Mouse (Mus musculus) adrenal gland, postnatal 10 days (tissue): ENCODE measurements around the gene Frmd4b. TPM values are rescaled to one million over a fixed set of nuclear protein-coding genes. Genes with fewer than 3 reads are reported as not detected.
"Not testable (repeated sequence)": the region's sequence is repeated elsewhere in the genome, so short reads cannot be mapped to it uniquely, and the experiment has no call there.

Source experiments
- DNase-seq: peaks from one replicate; pipeline ENCODE4 v3.0.0; 2021; ENCODE audit warnings: mixed read lengths
- total RNA-seq, 2 experiments: library from RNA; stranded (reverse); gene quantifications; 2 replicates each; pipeline ENCODE4 v1.2.3; 2021

Frmd4b gene
- total RNA-seq, 2 experiments from 2014 or later, result 20.0 to 27.9 TPM

DNA sequence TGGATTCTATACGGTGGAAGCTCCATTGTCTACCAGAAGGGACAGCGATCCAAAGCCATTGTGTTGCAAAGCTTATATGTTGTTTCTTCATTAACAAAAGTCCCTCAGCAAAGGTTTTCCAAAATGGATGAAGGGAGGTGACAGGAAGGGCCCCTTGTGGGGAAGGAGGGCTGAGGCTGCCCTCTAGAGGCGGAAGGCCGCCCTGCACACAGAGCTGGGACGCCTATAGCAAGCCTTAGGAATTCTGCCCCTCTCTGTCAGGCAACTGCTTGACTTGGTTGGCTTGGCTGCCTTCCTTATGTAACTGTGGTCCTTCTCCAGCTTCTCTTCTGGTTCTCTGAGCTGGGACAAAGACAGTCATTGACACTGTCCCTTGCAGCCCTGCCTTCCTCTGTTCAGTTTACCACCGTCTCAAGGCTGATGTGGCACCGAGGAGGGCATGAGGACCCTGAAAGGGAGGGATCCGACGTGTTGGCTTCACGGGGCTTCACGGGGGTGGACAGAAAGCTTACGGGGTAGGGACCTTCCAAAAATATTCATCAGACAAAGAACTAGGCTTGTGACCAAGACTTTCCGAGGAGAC lies 200.3 kb downstream of the Frmd4b start:
- DNase-seq, result peak; percentile 87

- DNase-seq, result not testable (repeated sequence)
Measured at GRCm38 (mm10) chr6:97415578-97415977, 201.8 kb downstream of the Frmd4b start.

- DNase-seq, result no peak
Measured at GRCm38 (mm10) chr6:97413453-97413852, 203.9 kb downstream of the Frmd4b start.

DNA sequence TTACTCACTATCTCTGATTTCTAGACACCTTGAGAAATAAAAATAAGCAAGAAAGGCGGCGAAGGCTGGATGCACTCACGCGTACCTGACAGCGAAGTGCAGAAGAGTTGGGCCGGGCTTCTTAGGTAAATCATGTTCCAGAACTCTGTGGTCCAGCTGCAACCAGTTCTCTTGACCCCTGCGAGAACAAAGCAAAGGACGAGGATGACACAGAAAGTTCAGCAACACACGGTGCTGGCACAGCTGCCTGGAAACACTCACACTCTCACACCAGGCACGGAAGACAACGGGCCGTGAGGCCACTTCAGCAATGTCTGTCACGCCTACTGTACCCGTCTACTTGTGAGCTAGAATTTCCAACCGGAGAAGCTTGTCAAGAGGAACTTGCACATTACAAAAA lies 204.9 kb downstream of the Frmd4b start:
- no peak for DNase-seq

- DNase-seq, result no peak
Measured at GRCm38 (mm10) chr6:97411327-97411726, 206.0 kb downstream of the Frmd4b start.

DNA sequence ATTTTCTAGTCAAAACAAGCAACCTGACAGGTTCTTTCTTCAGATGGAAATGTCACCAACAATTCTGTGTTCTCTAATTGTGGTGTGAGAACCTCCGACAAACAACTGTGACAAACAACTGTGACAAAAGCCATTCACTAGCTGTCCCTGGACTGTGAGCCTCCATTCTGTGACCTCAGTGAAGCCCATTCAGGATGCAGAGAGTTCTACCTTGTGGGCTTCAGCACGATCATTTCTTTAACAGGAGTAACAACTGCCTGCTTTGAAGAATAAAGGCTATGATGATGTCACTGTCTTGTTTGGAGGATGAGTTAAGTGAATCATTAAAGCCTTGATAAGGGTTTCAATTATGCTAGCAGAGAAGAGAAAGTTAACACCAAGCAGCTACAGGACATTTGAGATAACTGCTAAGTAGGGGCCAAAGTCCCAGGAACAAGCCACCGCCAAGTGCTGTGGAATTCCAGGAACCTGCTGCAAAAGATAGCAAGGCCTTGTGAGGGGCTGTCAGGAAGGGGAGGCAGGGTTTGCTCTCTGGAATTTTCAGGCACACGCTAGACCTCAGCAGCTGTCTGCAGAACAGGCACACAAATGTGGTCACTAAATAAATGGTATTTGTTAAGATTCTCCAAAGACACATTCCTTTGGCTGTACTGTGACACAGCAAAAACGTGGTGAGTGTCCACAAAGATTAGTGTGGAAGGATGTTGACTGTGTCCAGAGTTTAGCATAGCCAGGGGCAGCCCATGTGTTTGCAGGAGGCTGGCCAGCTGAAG lies 207.7 kb downstream of the Frmd4b start:
- DNase-seq, result no peak

- DNase-seq, result no peak
Measured at GRCm38 (mm10) chr6:97407914-97408313, 209.4 kb downstream of the Frmd4b start.

DNA sequence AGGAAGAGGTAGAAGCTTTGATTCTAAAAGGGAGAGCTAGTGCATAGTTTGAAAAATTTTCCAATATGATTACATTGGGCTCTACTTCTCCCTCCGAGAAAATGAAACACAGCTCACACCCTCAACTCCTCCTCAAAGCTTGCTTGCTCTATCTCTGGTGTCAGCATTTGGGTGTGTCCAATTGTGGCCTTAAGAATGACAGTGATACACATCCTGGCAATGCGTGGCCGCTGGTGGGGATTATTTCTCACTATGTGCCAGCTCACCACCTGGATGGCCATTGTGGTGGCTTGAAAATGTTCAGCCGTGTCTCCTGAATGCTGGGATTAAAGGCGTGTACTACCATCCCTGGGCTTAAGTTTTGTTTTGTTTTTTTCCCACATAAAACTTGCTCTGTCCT lies 209.9 kb downstream of the Frmd4b start:
- no peak for DNase-seq

DNA sequence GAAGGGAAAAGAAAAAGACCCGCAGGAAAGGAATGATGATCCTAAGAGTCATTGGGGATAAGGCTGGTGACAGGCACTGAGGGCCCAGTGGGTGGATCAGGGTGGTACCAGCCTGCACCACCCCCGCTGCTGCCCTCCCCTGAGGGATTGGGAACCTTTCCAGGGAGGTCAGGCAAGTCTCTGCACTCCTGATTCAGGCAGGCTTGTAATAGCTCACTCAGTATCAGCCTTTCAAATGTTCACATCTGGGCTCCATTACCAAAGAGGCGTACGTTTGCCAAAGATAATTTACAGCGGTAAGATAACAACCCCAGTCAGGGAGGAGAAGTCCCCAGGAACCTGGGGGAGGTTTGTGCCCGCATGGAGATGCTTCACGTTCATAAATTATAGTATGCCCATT lies 212.0 kb downstream of the Frmd4b start:
- no peak for DNase-seq

- DNase-seq, result no peak
Measured at GRCm38 (mm10) chr6:97402822-97403472, 214.4 kb downstream of the Frmd4b start.

DNA sequence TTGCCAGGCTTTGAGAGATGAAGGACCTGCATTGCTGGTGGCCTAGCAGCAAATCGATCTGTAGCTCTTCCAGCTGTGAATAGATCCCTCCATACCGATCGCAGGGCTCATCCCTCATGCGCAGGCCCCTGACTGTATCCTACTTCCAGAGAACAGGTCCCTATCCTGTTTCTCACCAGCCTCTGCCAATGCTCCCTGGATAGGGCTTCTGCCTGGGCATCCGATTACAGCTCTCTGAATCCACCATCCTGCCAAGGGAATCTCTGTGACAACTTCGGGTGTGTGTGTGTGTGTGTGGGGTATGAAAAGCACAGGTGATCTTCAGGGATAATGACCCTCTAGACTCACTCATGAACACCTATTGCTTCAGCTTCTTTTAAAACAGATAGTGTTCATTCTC lies 216.9 kb downstream of the Frmd4b start:
- no peak for DNase-seq

DNA sequence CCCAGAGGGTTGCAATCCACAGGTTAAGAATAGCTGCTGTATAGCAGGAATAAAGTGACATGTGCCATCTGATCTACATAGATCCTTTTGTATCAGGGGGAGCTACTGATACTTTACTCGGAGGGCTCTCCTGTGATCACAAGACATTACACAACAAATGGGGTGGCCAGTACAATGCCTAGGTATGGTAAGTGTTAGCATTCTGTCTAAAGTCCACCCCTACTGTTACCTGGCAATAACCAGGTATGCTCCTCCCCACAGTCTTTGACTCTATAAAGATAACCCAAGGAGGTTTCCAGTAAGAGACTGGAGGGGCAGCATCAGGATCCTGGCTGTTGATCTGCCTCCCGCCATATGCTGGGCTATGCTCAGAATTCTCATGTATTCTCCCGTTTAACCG lies 219.4 kb downstream of the Frmd4b start:
- DNase-seq, result no peak

GRCm38 (mm10) chr6:97396957-97397354 lies 220.4 kb downstream of the Frmd4b start:
- no peak for DNase-seq

DNA sequence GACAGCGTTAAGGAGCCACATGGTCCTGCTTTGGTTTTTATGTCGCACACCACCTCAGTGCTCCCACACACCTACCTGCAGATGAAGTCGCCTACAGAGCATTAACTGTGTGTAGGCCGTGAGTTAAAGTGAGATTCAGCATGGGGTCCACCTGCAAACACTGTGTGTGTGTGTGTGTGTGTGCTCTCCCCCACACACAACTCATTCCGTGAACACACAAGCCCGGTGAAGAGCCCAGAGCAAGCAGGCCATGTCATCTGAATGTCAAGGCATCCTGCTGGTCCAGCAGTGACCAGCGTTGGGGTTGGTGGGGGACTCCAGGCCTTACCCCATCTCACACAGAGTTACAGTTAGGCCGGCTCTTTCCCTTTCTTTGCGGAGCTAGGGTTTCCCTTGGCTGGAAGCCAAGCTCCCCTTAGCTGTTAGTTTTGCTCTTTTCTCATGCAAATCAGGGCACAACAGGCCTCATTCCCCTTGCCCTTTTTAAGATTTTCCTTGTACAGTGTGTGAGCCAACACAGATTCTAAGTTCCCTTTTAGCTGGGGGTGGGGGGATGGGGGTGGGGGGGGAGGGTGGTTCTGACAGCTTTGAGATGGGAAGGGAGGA lies 220.9 kb downstream of the Frmd4b start:
- peak; percentile 35 for DNase-seq

DNA sequence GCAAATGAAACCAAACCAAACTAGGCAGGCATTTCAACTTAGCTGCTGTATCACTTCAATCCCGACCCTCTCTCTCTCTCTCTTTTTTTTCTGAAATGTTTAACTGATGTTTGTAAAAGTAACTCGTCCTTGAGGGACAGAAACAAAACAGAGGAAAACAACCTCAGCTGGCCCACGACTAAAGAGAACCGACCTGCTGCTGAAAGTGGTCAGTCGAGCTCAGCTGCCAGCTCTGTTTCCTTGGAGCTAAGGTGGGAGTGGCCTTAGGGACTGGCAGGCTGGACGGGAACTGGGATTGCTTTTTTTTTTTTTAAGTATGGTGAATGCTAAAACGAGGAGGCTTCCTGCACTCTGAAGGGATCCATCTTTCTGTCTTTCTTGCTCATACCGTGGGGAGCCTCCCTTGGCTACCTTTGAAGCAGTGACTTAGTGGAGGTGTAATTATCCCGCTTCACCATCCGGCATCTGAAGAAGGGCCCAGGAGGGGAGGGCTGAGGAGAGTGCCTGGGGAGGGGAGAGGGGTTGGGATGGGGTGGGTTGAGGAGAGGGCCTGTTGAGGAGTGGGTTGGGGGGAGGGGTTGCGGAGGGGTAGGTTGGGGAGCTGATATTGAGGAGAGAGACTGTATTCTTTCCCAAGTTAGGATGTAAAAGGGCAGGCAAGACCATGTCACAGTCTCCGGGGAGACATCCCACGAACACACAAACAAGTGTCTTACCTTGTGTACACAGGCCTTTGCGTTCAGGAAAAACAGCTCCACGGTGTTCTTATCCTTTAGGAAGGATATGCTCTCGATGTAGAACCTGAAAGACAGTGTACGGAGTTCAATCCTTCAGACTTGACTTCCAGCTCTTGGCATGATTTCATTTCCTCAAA lies 221.6 kb downstream of the Frmd4b start:
- peak; percentile 66 for DNase-seq

DNA sequence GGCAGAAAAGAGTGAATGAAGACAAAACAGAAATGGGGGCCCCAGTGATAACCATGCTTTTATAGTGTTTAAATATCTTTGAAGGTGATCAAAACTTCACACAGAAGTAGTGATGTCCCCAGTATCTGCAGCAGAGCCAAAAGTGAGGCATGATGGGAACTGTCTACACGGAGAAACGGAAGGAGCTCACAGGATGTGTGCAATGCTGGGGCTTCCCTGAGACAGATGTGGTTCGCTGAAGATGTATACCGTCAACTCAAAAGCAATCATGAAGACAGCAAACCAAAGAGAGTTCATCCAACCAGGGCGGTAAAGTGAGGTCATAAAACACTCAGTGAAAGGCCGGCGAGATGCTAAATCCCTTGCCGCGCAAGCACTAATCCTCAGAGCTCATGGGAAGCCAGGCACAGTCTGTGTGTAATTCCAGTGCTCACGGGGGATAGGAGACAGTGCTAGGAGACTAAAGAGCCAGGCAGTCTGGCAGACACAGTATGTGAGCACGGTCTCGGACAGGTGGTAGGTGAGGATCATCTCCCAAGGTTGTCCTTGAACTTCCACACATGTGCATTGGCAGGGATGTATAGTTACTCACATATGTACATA lies 222.8 kb downstream of the Frmd4b start:
- DNase-seq, result no peak

DNA sequence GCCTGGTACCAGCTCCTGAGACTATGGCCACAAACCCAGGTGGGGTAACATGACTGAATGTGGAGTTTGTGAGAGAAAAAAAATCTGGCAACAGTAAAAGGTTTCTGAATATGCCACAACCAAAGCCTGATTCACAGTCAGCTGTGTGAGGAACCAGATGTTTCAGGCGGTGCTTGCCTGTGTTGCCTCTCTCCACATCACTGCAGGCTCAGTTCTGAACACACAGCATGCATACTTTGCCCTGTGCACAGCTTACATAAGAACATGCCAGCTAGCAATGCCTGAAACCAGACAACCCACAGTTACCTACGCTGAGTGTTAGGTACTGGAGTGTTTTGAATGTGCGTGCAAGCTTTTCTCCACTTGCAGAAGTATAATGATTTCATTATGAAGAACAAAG lies 224.4 kb downstream of the Frmd4b start:
- DNase-seq, result no peak

DNA sequence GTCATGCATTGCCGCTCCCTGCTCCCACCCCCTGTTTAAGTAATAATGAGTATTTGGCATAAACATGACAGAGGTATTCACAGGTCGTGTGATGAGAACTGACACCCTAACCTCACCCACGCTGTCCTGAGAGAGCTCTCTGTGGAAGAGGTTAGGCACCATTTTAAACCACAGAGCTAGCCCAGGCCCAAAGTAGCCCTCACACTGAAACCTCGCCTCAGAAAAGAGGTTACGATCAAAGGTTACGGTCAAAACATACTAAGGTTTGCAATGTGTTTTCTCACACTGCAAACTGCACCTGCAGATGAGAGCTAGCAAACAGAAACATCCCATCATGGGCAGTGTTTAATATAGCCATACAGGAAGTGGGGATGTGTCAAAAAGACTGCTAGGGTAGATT lies 230.0 kb downstream of the Frmd4b start:
- no peak for DNase-seq

DNA sequence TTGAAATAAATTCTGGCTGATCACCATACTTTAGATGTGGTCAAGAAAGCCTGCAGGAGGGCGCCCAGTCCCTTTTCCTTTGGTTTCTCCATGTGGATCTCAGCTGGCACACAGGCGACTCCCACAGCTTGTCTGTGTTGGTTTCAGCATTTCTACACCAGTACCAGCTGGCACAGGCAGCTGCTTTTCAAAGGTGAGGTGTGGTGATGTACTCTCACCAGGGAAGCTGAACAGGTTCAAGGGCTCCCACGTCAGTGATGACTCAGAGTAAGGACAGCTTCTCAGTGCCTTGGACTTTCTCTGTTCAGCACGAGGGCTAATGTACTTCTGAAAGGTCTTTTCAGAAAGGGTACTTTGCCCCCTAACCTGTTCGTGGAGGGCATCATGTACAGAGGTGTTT lies 232.4 kb downstream of the Frmd4b start:
- no peak for DNase-seq

- DNase-seq, result no peak
Measured at GRCm38 (mm10) chr6:97381275-97381674, 236.1 kb downstream of the Frmd4b start.

DNA sequence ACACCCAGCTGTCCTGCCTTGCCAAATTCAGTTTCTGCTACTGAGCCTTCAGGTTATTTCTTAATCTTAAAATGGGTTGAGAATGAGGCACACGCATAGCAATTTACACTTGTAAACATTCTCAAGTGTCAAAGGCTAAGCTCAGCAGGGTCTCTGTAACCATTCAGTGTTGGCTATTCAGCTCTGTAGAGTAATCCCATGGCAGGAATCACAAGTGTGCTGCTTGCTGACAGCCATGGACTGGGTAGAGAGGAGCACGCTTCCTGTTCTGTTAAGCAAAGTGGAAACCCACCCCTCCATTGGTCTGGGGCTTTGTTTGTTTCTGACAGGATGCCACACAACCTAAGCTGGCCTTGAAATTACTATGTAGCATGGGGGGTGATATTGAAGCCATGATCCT lies 246.4 kb downstream of the Frmd4b start:
- DNase-seq, result no peak

- no peak for DNase-seq
Measured at GRCm38 (mm10) chr6:97370460-97370859, 246.9 kb downstream of the Frmd4b start.
